Mouse (Mus musculus) liver, postnatal 0 days (tissue): ENCODE data around the gene Rhoa.
"Not testable (repeated sequence)": the region's sequence is repeated elsewhere in the genome, so short reads cannot be mapped to it uniquely, and the experiment has no call there.

Source experiments
- CTCF ChIP-seq: sonication (generic); IDR thresholded peaks from 2 replicates; pipeline ENCODE4 v1.5.1; 2016; ENCODE audit warnings: antibody characterized with exemption, low read depth
- EP300 ChIP-seq: IDR thresholded peaks from 2 replicates; pipeline ENCODE4 v1.6.1; 2016; ENCODE audit warnings: antibody characterized with exemption, low read depth, mild to moderate bottlenecking

- not testable (repeated sequence) for TF ChIP-seq CTCF, EP300
Measured at GRCm38 (mm10) chr9:108268701-108269100, 37.2 kb upstream of the Rhoa start.
